Mouse (Mus musculus) cerebellum, adult 2 months (tissue): ENCODE results near the gene Depp1.

ENCODE experiments used
- CTCF ChIP-seq: fragments of 200-500 bp; IDR thresholded peaks from 2 replicates; pipeline ENCODE4 v1.5.1; 2011; ENCODE audit warnings: low read depth, mild to moderate bottlenecking, control low read depth, low read length, moderate library complexity, borderline replicate concordance; ENCODE audit not compliant: insufficient read depth
- POLR2A ChIP-seq: fragments of 200-500 bp; IDR thresholded peaks from 2 replicates; pipeline ENCODE4 v1.6.1; 2011; ENCODE audit warnings: low read length, control low read depth, borderline replicate concordance; ENCODE audit not compliant: insufficient read depth

- TF ChIP-seq POLR2A = no peak
- no peak for TF ChIP-seq CTCF
Measured at GRCm38 (mm10) chr6:116672349-116672748, 21.9 kb downstream of the Depp1 start.
